Mouse (Mus musculus) cerebellum, adult 8-10 months (tissue): ENCODE measurements at regions not wholly inside any gene's neighbourhood (a gene's known extent, or its start where the extent isn't known, plus 50 kb on each side); places are given as distances from the start of the nearest gene placed in this dataset.

Source experiments
- DNase-seq: peaks from one replicate; pipeline ENCODE4 v3.0.0; 2022

DNA sequence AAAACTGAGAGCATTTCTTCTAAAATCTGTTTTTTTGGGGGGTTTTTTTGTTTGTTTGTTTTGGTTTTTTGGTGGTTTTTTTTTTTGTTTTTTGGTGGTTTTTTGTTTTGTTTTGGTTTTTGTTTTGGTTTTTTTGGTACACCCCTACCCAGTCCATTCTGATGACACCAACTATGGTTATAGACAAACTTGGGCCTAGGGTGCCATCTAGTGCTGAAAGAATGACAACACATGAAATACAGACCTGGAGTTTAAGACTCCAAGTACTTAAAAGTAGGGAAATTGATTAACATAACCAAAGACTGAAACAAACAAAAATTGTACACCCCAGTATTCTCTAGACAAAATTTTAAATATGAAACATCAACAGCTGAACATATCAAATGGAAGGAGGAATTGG, 76.0 kb upstream of the Ano5 start:
- peak; percentile 36 for DNase-seq

DNA sequence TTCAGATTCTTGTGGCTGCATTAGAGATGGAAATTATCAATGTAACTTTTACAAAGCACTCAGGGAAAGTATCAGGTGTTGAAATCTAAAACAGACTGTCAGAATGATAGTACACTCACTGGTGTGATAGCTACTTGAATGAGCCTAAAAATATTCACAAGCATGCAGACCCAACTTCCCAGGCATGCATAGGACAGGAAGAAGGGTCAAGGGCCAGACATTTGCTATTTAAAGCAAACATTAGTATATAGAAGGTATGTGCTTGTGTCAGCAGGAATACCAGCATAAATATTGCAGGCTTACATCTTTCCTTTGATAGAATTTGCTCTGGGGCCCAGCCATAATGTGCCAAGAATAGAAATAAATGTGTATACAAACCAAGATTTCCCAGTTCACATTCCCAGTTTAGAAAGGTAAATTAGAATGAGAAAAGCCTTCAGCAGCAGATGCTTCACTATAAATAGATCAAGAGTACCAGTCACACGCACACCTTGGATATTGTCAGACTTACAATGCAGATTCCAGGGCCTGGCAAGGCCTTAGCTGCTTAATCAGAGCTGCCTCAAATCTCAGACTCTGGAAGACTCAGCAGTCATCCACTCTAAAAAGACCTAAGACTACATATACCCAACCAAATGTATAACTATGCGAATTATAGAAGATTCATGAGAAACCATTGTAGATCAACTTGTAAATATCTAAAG, 55.7 kb upstream of the Ano5 start:
- no peak for DNase-seq

DNA sequence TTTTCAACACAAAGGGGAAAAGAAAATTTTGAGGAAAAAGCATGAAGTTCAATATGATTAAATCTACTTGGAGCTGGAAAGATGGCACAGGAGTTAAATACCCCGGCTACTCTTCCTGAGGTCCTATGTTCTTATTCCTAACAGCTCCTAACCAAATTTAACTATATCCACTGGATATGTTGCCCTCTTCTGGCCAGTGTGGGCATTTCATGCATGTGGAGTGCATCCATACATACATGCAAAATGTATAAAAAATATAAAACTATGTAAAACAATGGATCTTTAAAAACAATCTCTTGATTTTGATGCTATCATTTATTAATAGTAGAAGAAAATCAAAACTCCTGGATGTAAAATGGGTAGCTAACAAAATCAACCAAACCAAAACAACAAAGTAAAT, 52.1 kb upstream of the Ano5 start:
- DNase-seq = no peak
